Mouse (Mus musculus) R1 (cell line): ENCODE measurements around the gene Uhrf2.

Experiments used
- DNase-seq: peaks from one replicate; pipeline ENCODE4 v3.0.0-alpha.2; 2018; ENCODE audit warnings: low read depth, low spot score

Uhrf2 gene

GRCm38 (mm10) chr19:30050584-30050983 is 20.3 kb downstream of the Uhrf2 start:
- DNase-seq: no peak

DNA sequence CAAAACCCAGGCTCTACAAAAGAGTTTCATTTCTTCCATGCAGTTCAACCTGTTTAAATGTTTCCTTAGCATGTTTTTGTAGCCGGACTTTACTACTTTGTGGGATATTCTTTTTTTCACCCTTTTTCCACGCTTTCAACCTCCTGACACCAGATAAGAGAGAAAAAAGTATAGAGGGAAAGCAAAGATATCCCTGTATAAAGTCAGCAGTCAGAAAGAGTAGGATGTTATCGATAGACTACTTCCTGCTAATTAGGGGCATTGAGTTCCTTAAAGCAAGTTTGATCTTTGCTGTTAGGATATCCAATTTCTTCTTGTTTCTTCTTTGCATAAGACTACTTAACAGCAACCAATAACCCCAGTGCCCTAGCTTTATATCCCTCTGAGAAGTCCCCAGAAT is 21.2 kb downstream of the Uhrf2 start:
- no peak for DNase-seq

DNA sequence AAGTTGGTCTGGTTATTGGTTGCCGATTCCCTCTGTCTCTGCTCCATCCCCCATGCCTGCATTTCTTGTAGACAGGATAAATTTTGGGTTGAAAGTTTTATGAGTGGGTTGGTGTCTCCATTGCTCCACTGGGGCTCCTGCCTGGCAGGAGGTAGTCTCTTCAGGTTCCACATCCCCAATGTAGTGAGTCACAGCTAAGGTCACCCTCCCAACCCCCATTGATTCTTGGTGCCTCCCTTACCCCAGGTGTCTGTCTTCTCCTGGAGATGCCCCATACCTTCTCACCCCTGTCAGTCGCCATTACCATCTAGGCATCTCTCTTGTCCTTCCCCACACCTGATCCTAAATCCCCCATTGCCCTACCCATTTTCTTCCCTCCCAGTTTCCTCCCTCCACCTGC is 23.9 kb downstream of the Uhrf2 start:
- DNase-seq: no peak

- peak; percentile 24 for DNase-seq
These were observed 35.5 kb downstream of the Uhrf2 start for GRCm38 (mm10) chr19:30065797-30066196.

DNA sequence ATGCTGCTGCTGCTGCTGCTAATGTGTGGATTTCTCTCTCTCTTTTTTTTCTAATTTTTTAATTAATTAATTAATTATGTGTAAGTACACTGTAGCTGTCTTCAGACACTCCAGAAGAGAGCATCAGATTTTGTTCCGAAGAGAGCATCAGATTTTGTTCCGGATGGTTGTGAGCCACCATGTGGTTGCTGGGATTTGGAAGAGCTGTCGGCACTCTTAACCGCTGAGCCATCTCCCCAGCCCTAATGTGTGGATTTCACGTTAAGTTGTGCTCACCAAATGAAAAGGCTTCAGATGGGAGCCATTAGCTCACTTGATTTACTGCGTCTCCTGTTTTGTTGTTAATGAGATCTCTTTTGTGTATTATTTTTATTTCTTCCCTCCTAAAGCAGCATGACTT is 59.9 kb downstream of the Uhrf2 start:
- DNase-seq: no peak

- no peak for DNase-seq
These were observed 61.5 kb downstream of the Uhrf2 start for GRCm38 (mm10) chr19:30091644-30092295.

DNA sequence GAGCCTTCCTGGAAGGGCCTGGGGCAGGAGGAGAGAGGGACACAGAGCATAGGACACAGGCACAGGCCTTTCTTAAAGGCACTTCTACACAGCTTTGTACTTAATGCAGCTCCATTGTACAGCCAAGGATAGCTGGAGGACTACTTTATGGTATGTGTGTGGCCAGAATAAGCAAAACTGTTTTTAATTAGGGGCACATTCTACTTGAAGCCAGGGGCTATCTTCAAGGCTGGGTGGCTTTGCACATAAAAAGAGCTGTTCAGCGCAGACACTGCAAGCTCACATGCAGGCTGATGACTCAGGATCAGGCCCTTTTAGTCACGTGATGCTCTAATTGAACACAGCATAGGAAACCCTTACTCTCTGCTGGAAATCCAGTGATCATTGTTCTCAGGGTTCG is 65.9 kb downstream of the Uhrf2 start:
- DNase-seq: peak; percentile 65

GRCm38 (mm10) chr19:30097039-30097438 is 66.7 kb downstream of the Uhrf2 start:
- DNase-seq: no peak

GRCm38 (mm10) chr19:30100571-30100970 is 70.3 kb downstream of the Uhrf2 start:
- DNase-seq: no peak

DNA sequence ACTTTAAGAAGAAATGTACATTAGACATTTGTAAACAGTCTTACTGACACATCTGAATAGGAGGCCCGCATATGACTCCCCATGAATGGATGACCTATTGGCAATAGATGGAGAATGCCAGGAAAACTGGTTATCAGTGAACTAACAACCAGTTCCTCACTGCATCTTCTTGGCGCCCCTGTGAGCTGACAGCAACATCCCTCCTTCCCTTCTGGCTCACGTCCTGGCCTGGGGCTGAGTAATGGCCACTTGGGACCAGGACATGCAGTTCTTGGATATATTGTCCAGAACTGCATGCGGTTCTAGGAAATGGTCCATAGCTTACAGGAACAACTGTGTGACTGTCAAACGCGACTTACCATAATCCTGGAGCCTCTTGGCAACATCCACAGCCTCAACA is 72.3 kb downstream of the Uhrf2 start:
- DNase-seq: no peak

DNA sequence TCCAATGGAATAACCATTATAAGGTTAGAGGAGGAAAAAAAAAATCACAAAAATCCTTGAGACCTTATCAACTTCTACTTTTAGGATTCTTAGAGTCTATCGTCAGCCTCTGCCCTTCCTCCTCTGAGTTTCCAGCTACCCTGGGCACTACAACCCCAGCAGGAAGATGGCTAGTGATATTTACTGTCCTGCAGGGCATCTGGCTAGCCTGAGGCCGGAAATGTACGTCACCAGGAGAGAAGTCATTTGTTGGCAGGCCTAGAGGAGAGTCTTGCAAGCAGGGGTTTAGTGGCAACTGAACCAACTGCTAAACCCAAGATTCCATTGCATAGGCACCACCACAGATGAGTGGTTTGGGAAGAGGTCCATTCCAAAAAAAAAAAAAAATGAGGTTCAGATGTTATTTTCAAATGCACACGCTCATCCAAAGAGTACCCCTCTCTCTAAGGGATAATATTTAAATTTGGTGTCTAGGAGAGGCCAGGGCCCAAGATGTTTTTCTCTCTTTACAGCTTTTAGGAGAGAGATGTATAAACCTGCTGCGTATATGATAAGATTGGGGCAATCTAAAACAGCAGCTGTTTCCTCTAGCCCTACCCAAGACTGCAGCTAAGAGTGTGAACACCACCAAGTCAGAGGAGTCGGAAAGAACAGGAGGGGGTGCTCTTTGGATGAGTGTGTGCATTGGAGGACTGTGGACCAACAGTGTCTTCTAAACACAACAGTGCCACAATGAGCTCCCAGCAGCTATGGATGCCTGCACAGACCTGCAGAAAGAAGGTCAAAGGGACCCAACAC is 74.9 kb downstream of the Uhrf2 start:
- no peak for DNase-seq

- DNase-seq: no peak
These were observed 77.0 kb downstream of the Uhrf2 start for GRCm38 (mm10) chr19:30107221-30107845.

DNA sequence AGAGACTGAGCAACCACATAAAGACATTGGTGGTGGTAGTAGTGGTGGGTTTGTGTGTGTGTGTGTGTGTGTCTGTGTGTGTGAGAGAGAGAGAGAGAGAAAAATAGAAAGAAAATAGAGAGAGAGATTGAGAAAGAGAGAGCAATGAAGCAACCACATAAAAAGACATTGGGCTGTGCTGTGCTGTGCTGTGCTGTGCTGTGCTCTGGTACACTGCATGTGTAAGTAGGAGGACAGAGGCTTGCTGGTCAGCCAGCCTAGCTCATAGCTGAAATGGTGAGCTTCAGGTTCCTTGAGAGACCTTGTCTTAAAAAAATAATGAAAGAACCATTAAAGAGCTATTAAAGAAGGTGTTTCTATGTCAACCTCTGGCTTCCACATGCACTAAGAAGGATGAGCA is 78.3 kb downstream of the Uhrf2 start:
- DNase-seq: no peak

- DNase-seq: no peak
These were observed 78.8 kb downstream of the Uhrf2 start for GRCm38 (mm10) chr19:30109122-30109521.

DNA sequence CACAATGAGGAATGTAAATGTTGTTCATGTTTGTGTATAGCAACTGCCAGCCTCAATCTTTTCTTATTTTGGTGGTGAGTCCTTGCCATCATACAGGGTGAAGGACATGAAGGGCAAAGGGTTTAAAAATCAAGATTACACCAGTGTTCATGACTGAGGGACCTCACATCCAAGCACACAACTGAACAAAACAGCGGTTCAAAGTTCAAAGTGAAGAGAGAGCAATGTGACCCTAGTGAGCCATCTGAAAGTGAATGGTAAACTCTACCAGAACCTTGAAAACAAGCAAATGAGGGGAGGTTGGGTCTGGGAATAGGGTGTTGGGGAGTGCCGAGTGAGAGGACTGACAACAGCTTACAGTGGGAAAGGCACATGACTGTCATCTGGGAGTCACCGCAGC is 81.1 kb downstream of the Uhrf2 start:
- DNase-seq: no peak

DNA sequence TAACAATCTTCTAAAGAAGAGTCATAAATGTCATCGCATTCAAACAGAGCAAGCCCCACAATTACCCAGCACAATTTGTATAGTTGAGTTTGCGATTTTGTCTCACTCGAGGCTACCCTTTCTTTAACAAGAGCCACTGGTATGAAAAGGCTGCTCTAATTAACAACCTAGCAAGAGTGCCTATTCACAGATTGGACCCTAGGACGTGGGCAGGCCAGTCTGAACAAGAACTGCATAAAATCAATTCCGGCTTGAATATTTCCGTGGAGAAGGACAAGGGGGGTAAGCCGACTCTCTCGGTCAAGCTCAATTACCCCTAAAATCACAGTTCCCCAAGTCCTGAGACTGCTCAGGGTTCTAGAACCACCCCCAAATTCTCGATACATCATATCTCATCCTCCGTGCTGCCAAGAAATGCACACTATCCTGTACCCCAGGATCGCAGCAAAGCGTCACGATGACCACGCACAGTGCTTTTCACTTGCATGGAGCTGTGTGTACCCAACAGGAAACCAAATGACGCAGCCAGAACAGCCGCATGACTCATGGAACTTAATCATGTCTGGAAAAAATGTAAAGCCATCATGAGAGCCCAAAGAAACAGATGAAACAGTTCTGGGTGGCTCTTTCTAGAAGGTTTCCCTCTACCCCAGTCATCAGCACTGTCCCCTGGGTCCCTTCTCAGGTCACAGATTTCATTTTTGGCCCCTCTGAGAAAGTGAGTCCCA is 82.8 kb downstream of the Uhrf2 start:
- no peak for DNase-seq

DNA sequence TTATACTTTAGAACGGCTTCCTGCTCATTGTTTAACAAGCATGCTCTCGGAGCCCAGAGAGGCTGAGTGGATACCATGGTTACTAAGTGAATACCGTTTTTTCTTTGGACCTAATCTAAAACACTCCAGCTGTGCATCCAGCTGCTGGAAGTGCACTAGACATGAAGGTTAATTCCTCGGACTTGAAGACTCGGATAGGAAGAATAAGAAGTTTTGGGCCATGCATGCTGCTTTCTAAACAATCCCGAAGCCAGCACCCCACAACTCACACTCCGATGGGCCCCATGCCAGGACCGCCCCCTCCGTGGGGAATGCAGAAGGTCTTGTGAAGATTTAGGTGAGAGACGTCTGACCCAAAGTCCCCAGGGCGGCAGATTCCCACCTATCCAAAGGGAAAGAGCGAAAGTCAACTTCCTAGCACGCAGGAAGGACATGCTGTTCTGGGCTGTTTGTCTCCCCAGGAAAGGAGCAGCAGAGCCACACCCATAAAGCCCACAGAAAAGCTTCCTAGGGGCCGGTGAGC is 84.7 kb downstream of the Uhrf2 start:
- DNase-seq: peak; percentile 86

DNA sequence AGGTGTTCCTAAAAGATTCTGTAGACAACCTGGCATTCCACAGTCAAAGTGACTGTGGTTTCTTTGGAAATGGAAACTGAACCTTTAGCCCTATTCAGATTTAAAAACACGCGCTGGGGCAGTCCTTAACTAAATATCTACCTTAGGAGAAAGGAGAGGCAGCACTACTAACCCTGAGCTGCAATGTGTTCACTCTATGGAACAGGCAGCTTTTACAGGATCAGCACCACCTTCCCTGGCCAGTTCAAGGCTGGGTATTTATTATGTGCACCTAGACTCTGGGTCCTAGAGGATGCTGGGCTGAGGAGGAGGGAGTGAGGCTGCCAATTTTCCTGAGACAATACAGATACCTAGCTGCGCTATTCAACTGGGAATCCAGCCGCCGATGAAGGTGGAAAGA is 85.3 kb downstream of the Uhrf2 start:
- peak; percentile 72 for DNase-seq

DNA sequence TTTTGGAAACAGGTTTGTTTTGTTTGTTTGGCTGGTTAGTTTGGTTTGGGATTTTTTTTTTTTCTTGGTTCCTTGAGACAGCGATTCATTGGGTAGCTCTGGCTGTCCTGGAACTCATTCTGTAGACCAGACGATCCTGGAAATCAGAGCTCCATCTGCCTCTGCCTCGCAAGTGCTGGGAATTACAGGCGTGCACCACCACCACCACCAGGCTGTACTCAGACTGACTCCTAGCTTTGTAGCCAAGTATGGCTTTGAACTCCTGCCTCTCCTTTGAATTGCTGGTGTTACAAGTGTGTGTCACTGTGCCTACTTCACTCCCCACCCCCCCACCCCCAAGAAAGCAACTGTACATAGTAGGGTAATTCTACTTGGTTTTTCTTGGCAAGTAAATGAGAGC is 86.9 kb downstream of the Uhrf2 start:
- no peak for DNase-seq

DNA sequence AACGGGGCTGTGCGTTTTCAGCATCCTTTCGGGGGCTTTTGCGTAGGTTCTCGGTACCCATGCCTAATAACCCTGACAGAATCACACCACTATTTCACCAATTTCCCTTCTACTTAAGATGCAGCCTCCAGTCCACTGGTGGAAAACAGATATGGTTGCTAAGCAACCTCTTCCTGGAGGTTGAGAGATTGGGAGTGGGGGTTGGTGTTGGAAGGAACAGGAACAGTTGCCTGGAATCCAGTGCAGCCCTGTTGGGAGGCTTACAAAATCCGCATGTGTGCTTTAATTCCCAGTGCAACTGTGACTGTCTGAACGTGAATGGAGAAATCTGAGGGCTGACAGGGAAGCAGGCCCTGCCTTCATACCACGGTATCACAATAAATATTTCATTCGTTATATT is 87.5 kb downstream of the Uhrf2 start:
- DNase-seq: peak; percentile 30

GRCm38 (mm10) chr19:30118344-30119312 is 88.3 kb downstream of the Uhrf2 start:
- no peak for DNase-seq
